In genomic region chr15:64613503-64613902, GRCm38 (mm10) we compare ENCODE assay signal across 14 mouse cellular contexts.
"Had no signal": no experiment of that assay in that cellular context is flagged by ENCODE, and none has a peak within 500 bp of the region (broad histone marks: within the 10 kb centered on the region; RNA-seq: fewer than 3 reads in every experiment).

No protein-coding gene starts in this region.

- H3K4me1 ChIP-seq: limb, embryonic 12.5 days; midbrain, embryonic 13.5 days; neural tube, embryonic 12.5 days had no signal

- H3K4me2 ChIP-seq: limb, embryonic 12.5 days; midbrain, embryonic 13.5 days; neural tube, embryonic 12.5 days had no signal

- H3K27ac ChIP-seq: kidney, postnatal 0 days; layer of hippocampus, adult 2 months; limb, embryonic 12.5 days; liver, embryonic 14.5 days; midbrain, embryonic 13.5 days; neural tube, embryonic 12.5 days; stomach, postnatal 0 days had no signal

- H3K27me3 ChIP-seq: limb, embryonic 12.5 days; midbrain, embryonic 13.5 days; neural tube, embryonic 12.5 days had no signal

- H3K9ac ChIP-seq: limb, embryonic 12.5 days; liver, embryonic 14.5 days; midbrain, embryonic 13.5 days; neural tube, embryonic 12.5 days had no signal

- H3K9me3 ChIP-seq: limb, embryonic 12.5 days; midbrain, embryonic 13.5 days; neural tube, embryonic 12.5 days had no signal

- H3K4me3 ChIP-seq: layer of hippocampus, adult 2 months; limb, embryonic 12.5 days; midbrain, embryonic 13.5 days; neural tube, embryonic 12.5 days had no signal

- DNase-seq: kidney, adult 9 months; kidney, postnatal 36 days; layer of hippocampus, postnatal 36 days; lung, adult 2 months; lung, postnatal 36 days; thymus, postnatal 4 days had no signal

- ATAC-seq: lung, postnatal 0 days; midbrain, embryonic 13.5 days had no signal

- H3K36me3 ChIP-seq: limb, embryonic 12.5 days; midbrain, embryonic 13.5 days; neural tube, embryonic 12.5 days had no signal
